Mouse (Mus musculus) gastrocnemius, adult 8-10 months (tissue): ENCODE data around the gene Sorbs2. TPM values are rescaled to one million over a fixed set of nuclear protein-coding genes. Genes with fewer than 3 reads are reported as not detected.
A peak's percentile ranks its signal among the peaks of the same experiment; 100 is the strongest.

Experiments used
- DNase-seq, 2 experiments: peaks; one replicate each; pipeline ENCODE4 v3.0.0; 2022; ENCODE audit warnings: low spot score in 2 of 2
- total RNA-seq, 4 experiments: library from RNA; stranded (reverse); gene quantifications; 2 replicates each; pipeline ENCODE4 v1.2.4; 2022

Sorbs2 gene
- total RNA-seq, 4 experiments from 2014 or later: 60.0 to 116 (median 75.8) TPM

- no peak for DNase-seq
Observed at GRCm38 (mm10) chr8:45751512-45752502, 244.2 kb downstream of the Sorbs2 start.

GRCm38 (mm10) chr8:45755482-45755881, 247.9 kb downstream of the Sorbs2 start:
- DNase-seq: peak; percentile 13 to 25

GRCm38 (mm10) chr8:45755972-45756371, 248.4 kb downstream of the Sorbs2 start:
- DNase-seq: no peak

- no peak for DNase-seq
Observed at GRCm38 (mm10) chr8:45760622-45761021, 253.0 kb downstream of the Sorbs2 start.

GRCm38 (mm10) chr8:45761053-45761452, 253.5 kb downstream of the Sorbs2 start:
- DNase-seq: no peak

- no peak for DNase-seq
Observed at GRCm38 (mm10) chr8:45762982-45763689, 255.5 kb downstream of the Sorbs2 start.

- peak; percentile 26 to 47 for DNase-seq
Observed at GRCm38 (mm10) chr8:45763690-45764342, 256.2 kb downstream of the Sorbs2 start.

- no peak for DNase-seq
Observed at GRCm38 (mm10) chr8:45766138-45766537, 258.6 kb downstream of the Sorbs2 start.

- DNase-seq: no peak
Observed at GRCm38 (mm10) chr8:45774841-45775240, 267.3 kb downstream of the Sorbs2 start.

- no peak for DNase-seq
Observed at GRCm38 (mm10) chr8:45775481-45775880, 267.9 kb downstream of the Sorbs2 start.

GRCm38 (mm10) chr8:45776366-45776765, 268.8 kb downstream of the Sorbs2 start:
- DNase-seq: no peak

- DNase-seq: no peak
Observed at GRCm38 (mm10) chr8:45776977-45777376, 269.4 kb downstream of the Sorbs2 start.

- DNase-seq: no peak
Observed at GRCm38 (mm10) chr8:45780585-45780984, 273.0 kb downstream of the Sorbs2 start.

GRCm38 (mm10) chr8:45788610-45789009, 281.0 kb downstream of the Sorbs2 start:
- no peak for DNase-seq

- DNase-seq: no peak
Observed at GRCm38 (mm10) chr8:45794847-45795246, 287.3 kb downstream of the Sorbs2 start.

GRCm38 (mm10) chr8:45796331-45796740, 288.7 kb downstream of the Sorbs2 start:
- no peak for DNase-seq

GRCm38 (mm10) chr8:45799517-45799916, 291.9 kb downstream of the Sorbs2 start:
- no peak for DNase-seq

GRCm38 (mm10) chr8:45808597-45808996, 301.0 kb downstream of the Sorbs2 start:
- DNase-seq: no peak

GRCm38 (mm10) chr8:45816765-45817426, 309.3 kb downstream of the Sorbs2 start:
- peak in 1 of 2 experiments; percentile 18 for DNase-seq

- DNase-seq: no peak
Observed at GRCm38 (mm10) chr8:45821650-45822049, 314.1 kb downstream of the Sorbs2 start.

GRCm38 (mm10) chr8:45829985-45830548, 322.5 kb downstream of the Sorbs2 start:
- DNase-seq: peak; percentile 47 to 58
